7 mouse cellular contexts compared by ENCODE assay signal in genomic region chr7:30009321-30010085, GRCm38 (mm10). TPM values are rescaled to one million over a fixed set of nuclear protein-coding genes. Genes with fewer than 3 reads are reported as not detected.
DNase-seq lines count a peak whose midpoint lies in the region; ATAC-seq lines count a peak whose summit lies in the region.

No protein-coding gene starts in this region.

- DNase-seq in embryonic facial prominence, embryonic 10.5 days (ENCODE audit: low spot score) = no peak
- peak; percentile 40 to 48 for DNase-seq in layer of hippocampus, postnatal 14 days (ENCODE audit: low spot score in 2 of 2)
- no peak for DNase-seq in MN1 (ENCODE audit: low spot score)
- DNase-seq in thymus, postnatal 4 days = no peak

- no peak overlapping the region for H3K4me3 ChIP-seq in embryonic facial prominence, embryonic 10.5 days
- H3K4me3 ChIP-seq in forebrain, embryonic 15.5 days = no peak overlapping the region
- no peak overlapping the region for H3K4me3 ChIP-seq in hindbrain, embryonic 13.5 days
- H3K4me3 ChIP-seq in neural tube, embryonic 12.5 days = no peak overlapping the region

- no peaks in the 10 kb centered on the region for H3K9me3 ChIP-seq in embryonic facial prominence, embryonic 10.5 days
- H3K9me3 ChIP-seq in forebrain, embryonic 15.5 days = no peaks in the 10 kb centered on the region
- H3K9me3 ChIP-seq in hindbrain, embryonic 13.5 days = no peaks in the 10 kb centered on the region
- H3K9me3 ChIP-seq in neural tube, embryonic 12.5 days = no peaks in the 10 kb centered on the region

- H3K36me3 ChIP-seq in embryonic facial prominence, embryonic 10.5 days (replicated peaks) = peaks cover 90% of the 10 kb centered on the region
- peaks cover 12% of the 10 kb centered on the region; the same call in 1 of the 2 replicates for H3K36me3 ChIP-seq in forebrain, embryonic 15.5 days
- peaks cover 17% of the 10 kb centered on the region for H3K36me3 ChIP-seq in hindbrain, embryonic 13.5 days
- peaks cover 19% of the 10 kb centered on the region for H3K36me3 ChIP-seq in neural tube, embryonic 12.5 days

- H3K4me1 ChIP-seq in embryonic facial prominence, embryonic 10.5 days = peaks cover 37% of the 10 kb centered on the region
- H3K4me1 ChIP-seq in forebrain, embryonic 15.5 days = peaks cover 19% of the 10 kb centered on the region
- H3K4me1 ChIP-seq in hindbrain, embryonic 13.5 days (replicated peaks) = peaks cover 42% of the 10 kb centered on the region
- peaks cover 30% of the 10 kb centered on the region for H3K4me1 ChIP-seq in neural tube, embryonic 12.5 days

- no peaks in the 10 kb centered on the region for H3K27me3 ChIP-seq in embryonic facial prominence, embryonic 10.5 days (replicated peaks; ENCODE audit: low read depth, poor library complexity, severe bottlenecking)
- H3K27me3 ChIP-seq in forebrain, embryonic 15.5 days = no peaks in the 10 kb centered on the region
- H3K27me3 ChIP-seq in hindbrain, embryonic 13.5 days = no peaks in the 10 kb centered on the region
- no peaks in the 10 kb centered on the region for H3K27me3 ChIP-seq in neural tube, embryonic 12.5 days (replicated peaks)

- peak overlapping the region; percentile 5 for H3K4me2 ChIP-seq in forebrain, embryonic 15.5 days (replicated peaks)
- H3K4me2 ChIP-seq in hindbrain, embryonic 13.5 days = peak overlapping the region; percentile 35
- H3K4me2 ChIP-seq in neural tube, embryonic 12.5 days (replicated peaks) = no peak overlapping the region; the same call in 1 of the 2 replicates

- peak overlapping the region; percentile 15; the same call in 1 of the 2 replicates for H3K27ac ChIP-seq in embryonic facial prominence, embryonic 10.5 days (replicated peaks)
- peak overlapping the region; percentile 56 for H3K27ac ChIP-seq in forebrain, embryonic 15.5 days (replicated peaks)
- H3K27ac ChIP-seq in hindbrain, embryonic 13.5 days = peak overlapping the region; percentile 13
- peak overlapping the region; percentile 27; the same call in 1 of the 2 replicates for H3K27ac ChIP-seq in neural tube, embryonic 12.5 days

- ATAC-seq in forebrain, embryonic 15.5 days (replicated peaks) = peak; percentile 48; the same call in 1 of the 2 replicates
- peak; percentile 73 for ATAC-seq in hindbrain, embryonic 13.5 days (ENCODE audit: low FRiP score)
- peak; percentile 74 for ATAC-seq in neural tube, embryonic 12.5 days (ENCODE audit: low FRiP score, low read depth)

- no peak overlapping the region for H3K9ac ChIP-seq in forebrain, embryonic 15.5 days (replicated peaks)
- peak overlapping the region; percentile 39; the same call in 1 of the 2 replicates for H3K9ac ChIP-seq in hindbrain, embryonic 13.5 days
- H3K9ac ChIP-seq in neural tube, embryonic 12.5 days = no peak overlapping the region

- 85% methylated on average over 21 of the region's 21 CpGs for WGBS in embryonic facial prominence, embryonic 10.5 days
- WGBS in forebrain, embryonic 15.5 days = 44% methylated on average over 21 of the region's 21 CpGs
- WGBS in hindbrain, embryonic 13.5 days = 38% methylated on average over 21 of the region's 21 CpGs
- 51% methylated on average over 21 of the region's 21 CpGs for WGBS in neural tube, embryonic 12.5 days

RNA-seq across cellular contexts. Expression of gene Zfp568, which starts 25.7 kb away (rescaled TPM):
- polyA plus RNA-seq in embryonic facial prominence, embryonic 10.5 days (2016; fragmentation: Nextera tagmentation; extraction: Ambion mirVana) = 30.4 and 34.3 TPM in 2 replicates
- polyA plus RNA-seq in forebrain, embryonic 15.5 days (2015; fragmentation: Nextera tagmentation; extraction: Ambion mirVana) = 5.0 and 5.5 TPM in 2 replicates
- polyA plus RNA-seq in hindbrain, embryonic 13.5 days (2015; fragmentation: Nextera tagmentation; extraction: Ambion mirVana) = 5.5 and 8.0 TPM in 2 replicates
- total RNA-seq in layer of hippocampus, postnatal 14 days (2021) = 1 to 10 TPM; 5.1 to 5.3 TPM
- 13.8 and 14.1 TPM in 2 replicates for polyA plus RNA-seq in neural tube, embryonic 12.5 days (2016; fragmentation: Nextera tagmentation; extraction: Ambion mirVana)

RNA-seq across cellular contexts. Expression of gene Zfp14, which starts 41.7 kb away (rescaled TPM):
- 3.4 and 4.5 TPM in 2 replicates for polyA plus RNA-seq in embryonic facial prominence, embryonic 10.5 days (2016; fragmentation: Nextera tagmentation; extraction: Ambion mirVana)
- 12.1 and 14.3 TPM in 2 replicates for polyA plus RNA-seq in forebrain, embryonic 15.5 days (2015; fragmentation: Nextera tagmentation; extraction: Ambion mirVana)
- 9.4 TPM in 2 replicates for polyA plus RNA-seq in hindbrain, embryonic 13.5 days (2015; fragmentation: Nextera tagmentation; extraction: Ambion mirVana)
- 1 to 10 TPM; 7.4 to 8.9 TPM for total RNA-seq in layer of hippocampus, postnatal 14 days (2021)
- 7.1 and 8.7 TPM in 2 replicates for polyA plus RNA-seq in neural tube, embryonic 12.5 days (2016; fragmentation: Nextera tagmentation; extraction: Ambion mirVana)

RNA-seq across cellular contexts. Expression of gene Zfp74, which starts 55.6 kb away (rescaled TPM):
- polyA plus RNA-seq in embryonic facial prominence, embryonic 10.5 days (2016; fragmentation: Nextera tagmentation; extraction: Ambion mirVana) = 13.9 and 14.7 TPM in 2 replicates
- 19.7 and 25.1 TPM in 2 replicates for polyA plus RNA-seq in forebrain, embryonic 15.5 days (2015; fragmentation: Nextera tagmentation; extraction: Ambion mirVana)
- polyA plus RNA-seq in hindbrain, embryonic 13.5 days (2015; fragmentation: Nextera tagmentation; extraction: Ambion mirVana) = 17.5 and 18.4 TPM in 2 replicates
- 10 to 100 TPM; 17.3 to 17.8 TPM for total RNA-seq in layer of hippocampus, postnatal 14 days (2021)
- polyA plus RNA-seq in neural tube, embryonic 12.5 days (2016; fragmentation: Nextera tagmentation; extraction: Ambion mirVana) = 13.3 and 13.5 TPM in 2 replicates

Comparison
In these comparisons a context has a peak if more than half of its experiments do, and no peak if none do; other contexts are left out.
1. DNase-seq: peak in layer of hippocampus, postnatal 14 days (2 of 2); none in embryonic facial prominence, embryonic 10.5 days (single experiment), MN1 (single experiment) and thymus, postnatal 4 days (single experiment).
2. Peak in every context shown above with its lines, with median percentiles within 50 percentile points of each other: H3K27ac ChIP-seq and ATAC-seq.